Mouse (Mus musculus): ENCODE measurements around the gene Plcb1. TPM values are rescaled to one million over a fixed set of nuclear protein-coding genes. Genes with fewer than 3 reads are reported as not detected.
A peak's percentile ranks its signal among the peaks of the same experiment; 100 is the strongest.

Gene Plcb1
- polyA plus RNA-seq, 1 experiment from 2014 or later, result 7.9 TPM

GRCm38 (mm10) chr2:134930961-134931360, 145.1 kb downstream of the Plcb1 start:
- DNase-seq (ENCODE audit: low spot score) (no peak), ATAC-seq (replicated peaks; ENCODE audit: low FRiP score) (no peak)
- no peaks in the 10 kb centered on the region for H3K27me3 ChIP-seq (replicated peaks; ENCODE audit: control insufficient read depth, insufficient read depth, low read length)
- 83% methylated on average over 4 of the region's 4 CpGs for WGBS
- no peak overlapping the region for H3K27ac ChIP-seq (ENCODE audit: low read depth, low read length)
- no peak overlapping the region for H3K4me3 ChIP-seq (ENCODE audit: low read depth, low read length)
- H3K4me2 ChIP-seq, result no peak overlapping the region
- no peaks in the 10 kb centered on the region; the same call in 1 of the 2 replicates for H3K4me1 ChIP-seq (replicated peaks; ENCODE audit: control insufficient read depth, insufficient read depth, low read length)
- no peaks in the 10 kb centered on the region for H3K36me3 ChIP-seq (ENCODE audit: control insufficient read depth, insufficient read depth, low read length)
- H3K9ac ChIP-seq (ENCODE audit: low read depth, low read length), result no peak overlapping the region
- H3K9me3 ChIP-seq (ENCODE audit: control insufficient read depth, low read length), result no peaks in the 10 kb centered on the region

- no peaks in the 10 kb centered on the region; the same call in 1 of the 2 replicates for H3K4me1 ChIP-seq (replicated peaks; ENCODE audit: control insufficient read depth, insufficient read depth, low read length)
- no peaks in the 10 kb centered on the region for H3K36me3 ChIP-seq (ENCODE audit: control insufficient read depth, insufficient read depth, low read length)
- H3K9ac ChIP-seq (ENCODE audit: low read depth, low read length), result no peak overlapping the region
- no peak for DNase-seq (ENCODE audit: low spot score)
- no peak overlapping the region for H3K4me3 ChIP-seq (ENCODE audit: low read depth, low read length)
- H3K4me2 ChIP-seq, result peak overlapping the region; percentile 37
- H3K27ac ChIP-seq (ENCODE audit: low read depth, low read length), result no peak overlapping the region
- ATAC-seq (replicated peaks; ENCODE audit: low FRiP score), result no peak
- H3K9me3 ChIP-seq (ENCODE audit: control insufficient read depth, low read length), result no peaks in the 10 kb centered on the region
- WGBS, result 74% methylated on average over 5 of the region's 5 CpGs
- H3K27me3 ChIP-seq (replicated peaks; ENCODE audit: control insufficient read depth, insufficient read depth, low read length), result no peaks in the 10 kb centered on the region
Measured at GRCm38 (mm10) chr2:134931756-134932421, 146.0 kb downstream of the Plcb1 start.

- no peak for ATAC-seq (replicated peaks; ENCODE audit: low FRiP score)
Measured at GRCm38 (mm10) chr2:134935469-134935868, 149.6 kb downstream of the Plcb1 start.

GRCm38 (mm10) chr2:134935970-134936649, 150.2 kb downstream of the Plcb1 start:
- no peak for DNase-seq (ENCODE audit: low spot score)
- no peak for ATAC-seq (replicated peaks; ENCODE audit: low FRiP score)
- Histone ChIP-seq H3K9ac (ENCODE audit: low read depth, low read length) (no peak overlapping the region), H3K9me3 (ENCODE audit: control insufficient read depth, low read length) (no peaks in the 10 kb centered on the region), H3K4me2 (no peak overlapping the region), H3K36me3 (ENCODE audit: control insufficient read depth, insufficient read depth, low read length) (no peaks in the 10 kb centered on the region), H3K27ac (ENCODE audit: low read depth, low read length) (no peak overlapping the region), H3K27me3 (replicated peaks; ENCODE audit: control insufficient read depth, insufficient read depth, low read length) (no peaks in the 10 kb centered on the region), H3K4me1 (replicated peaks; ENCODE audit: control insufficient read depth, insufficient read depth, low read length) (no peaks in the 10 kb centered on the region), H3K4me3 (ENCODE audit: low read depth, low read length) (no peak overlapping the region)
- 88% methylated on average over 6 of the region's 6 CpGs for WGBS

More at GRCm38 (mm10) chr2:134935469-134935868, 149.6 kb downstream of the Plcb1 start:
- H3K9me3 ChIP-seq (ENCODE audit: control insufficient read depth, low read length), result no peaks in the 10 kb centered on the region
- H3K4me1 ChIP-seq (replicated peaks; ENCODE audit: control insufficient read depth, insufficient read depth, low read length), result no peaks in the 10 kb centered on the region; the same call in 1 of the 2 replicates
- no peak for DNase-seq (ENCODE audit: low spot score)
- H3K4me3 ChIP-seq (ENCODE audit: low read depth, low read length), result no peak overlapping the region
- 85% methylated on average over 2 of the region's 2 CpGs for WGBS
- no peak overlapping the region for H3K9ac ChIP-seq (ENCODE audit: low read depth, low read length)
- H3K27me3 ChIP-seq (replicated peaks; ENCODE audit: control insufficient read depth, insufficient read depth, low read length), result no peaks in the 10 kb centered on the region
- no peak overlapping the region for H3K4me2 ChIP-seq
- H3K36me3 ChIP-seq (ENCODE audit: control insufficient read depth, insufficient read depth, low read length), result no peaks in the 10 kb centered on the region
- no peak overlapping the region for H3K27ac ChIP-seq (ENCODE audit: low read depth, low read length)

GRCm38 (mm10) chr2:134937666-134938065, 151.8 kb downstream of the Plcb1 start:
- 59% methylated on average over 1 of the region's 1 CpGs for WGBS
- no peak for DNase-seq (ENCODE audit: low spot score)
- no peaks in the 10 kb centered on the region for H3K36me3 ChIP-seq (ENCODE audit: control insufficient read depth, insufficient read depth, low read length)

GRCm38 (mm10) chr2:134942039-134942438, 156.2 kb downstream of the Plcb1 start:
- Histone ChIP-seq H3K4me1 (replicated peaks; ENCODE audit: control insufficient read depth, insufficient read depth, low read length) (no peaks in the 10 kb centered on the region), H3K36me3 (ENCODE audit: control insufficient read depth, insufficient read depth, low read length) (no peaks in the 10 kb centered on the region), H3K27ac (ENCODE audit: low read depth, low read length) (no peak overlapping the region), H3K9me3 (ENCODE audit: control insufficient read depth, low read length) (no peaks in the 10 kb centered on the region), H3K9ac (ENCODE audit: low read depth, low read length) (no peak overlapping the region), H3K4me3 (ENCODE audit: low read depth, low read length) (no peak overlapping the region), H3K27me3 (replicated peaks; ENCODE audit: control insufficient read depth, insufficient read depth, low read length) (no peaks in the 10 kb centered on the region), H3K4me2 (no peak overlapping the region)
- 92% methylated on average over 4 of the region's 4 CpGs for WGBS
- no peak for ATAC-seq (replicated peaks; ENCODE audit: low FRiP score)
- DNase-seq (ENCODE audit: low spot score), result no peak

More at GRCm38 (mm10) chr2:134937666-134938065, 151.8 kb downstream of the Plcb1 start:
- Histone ChIP-seq H3K9ac (ENCODE audit: low read depth, low read length) (no peak overlapping the region), H3K4me2 (no peak overlapping the region), H3K27me3 (replicated peaks; ENCODE audit: control insufficient read depth, insufficient read depth, low read length) (no peaks in the 10 kb centered on the region), H3K9me3 (ENCODE audit: control insufficient read depth, low read length) (no peaks in the 10 kb centered on the region), H3K4me1 (replicated peaks; ENCODE audit: control insufficient read depth, insufficient read depth, low read length) (no peaks in the 10 kb centered on the region), H3K27ac (ENCODE audit: low read depth, low read length) (no peak overlapping the region), H3K4me3 (ENCODE audit: low read depth, low read length) (no peak overlapping the region)
- ATAC-seq (replicated peaks; ENCODE audit: low FRiP score), result no peak

GRCm38 (mm10) chr2:134942919-134943318, 157.1 kb downstream of the Plcb1 start:
- Histone ChIP-seq H3K4me3 (ENCODE audit: low read depth, low read length) (no peak overlapping the region), H3K27me3 (replicated peaks; ENCODE audit: control insufficient read depth, insufficient read depth, low read length) (no peaks in the 10 kb centered on the region), H3K4me2 (no peak overlapping the region), H3K27ac (ENCODE audit: low read depth, low read length) (no peak overlapping the region), H3K4me1 (replicated peaks; ENCODE audit: control insufficient read depth, insufficient read depth, low read length) (no peaks in the 10 kb centered on the region), H3K9ac (ENCODE audit: low read depth, low read length) (no peak overlapping the region), H3K9me3 (ENCODE audit: control insufficient read depth, low read length) (no peaks in the 10 kb centered on the region), H3K36me3 (ENCODE audit: control insufficient read depth, insufficient read depth, low read length) (no peaks in the 10 kb centered on the region)
- WGBS, result 38% methylated on average over 2 of the region's 2 CpGs
- DNase-seq (ENCODE audit: low spot score), result no peak
- no peak for ATAC-seq (replicated peaks; ENCODE audit: low FRiP score)

- no peak overlapping the region for H3K4me3 ChIP-seq (ENCODE audit: low read depth, low read length)
- DNase-seq (ENCODE audit: low spot score) (no peak), ATAC-seq (replicated peaks; ENCODE audit: low FRiP score) (no peak)
- H3K36me3 ChIP-seq (ENCODE audit: control insufficient read depth, insufficient read depth, low read length), result no peaks in the 10 kb centered on the region
- no peaks in the 10 kb centered on the region for H3K4me1 ChIP-seq (replicated peaks; ENCODE audit: control insufficient read depth, insufficient read depth, low read length)
- no peak overlapping the region for H3K4me2 ChIP-seq
- H3K27ac ChIP-seq (ENCODE audit: low read depth, low read length), result no peak overlapping the region
- no peaks in the 10 kb centered on the region for H3K27me3 ChIP-seq (replicated peaks; ENCODE audit: control insufficient read depth, insufficient read depth, low read length)
- no peak overlapping the region for H3K9ac ChIP-seq (ENCODE audit: low read depth, low read length)
- 81% methylated on average over 8 of the region's 8 CpGs for WGBS
- no peaks in the 10 kb centered on the region for H3K9me3 ChIP-seq (ENCODE audit: control insufficient read depth, low read length)
Measured at GRCm38 (mm10) chr2:134946331-134946730, 160.5 kb downstream of the Plcb1 start.

GRCm38 (mm10) chr2:134946911-134947310, 161.0 kb downstream of the Plcb1 start:
- no peaks in the 10 kb centered on the region for H3K36me3 ChIP-seq (ENCODE audit: control insufficient read depth, insufficient read depth, low read length)
- DNase-seq (ENCODE audit: low spot score), result no peak
- no peaks in the 10 kb centered on the region for H3K9me3 ChIP-seq (ENCODE audit: control insufficient read depth, low read length)
- no peak overlapping the region for H3K4me3 ChIP-seq (ENCODE audit: low read depth, low read length)
- no peaks in the 10 kb centered on the region for H3K27me3 ChIP-seq (replicated peaks; ENCODE audit: control insufficient read depth, insufficient read depth, low read length)
- H3K4me2 ChIP-seq, result no peak overlapping the region
- 70% methylated on average over 1 of the region's 1 CpGs for WGBS
- no peaks in the 10 kb centered on the region for H3K4me1 ChIP-seq (replicated peaks; ENCODE audit: control insufficient read depth, insufficient read depth, low read length)
- no peak overlapping the region for H3K9ac ChIP-seq (ENCODE audit: low read depth, low read length)
- no peak overlapping the region for H3K27ac ChIP-seq (ENCODE audit: low read depth, low read length)
- ATAC-seq (replicated peaks; ENCODE audit: low FRiP score), result no peak

Measured in liver, embryonic 11.5 days (tissue).